Mouse (Mus musculus): ENCODE measurements at regions not wholly inside any gene's neighbourhood (a gene's known extent, or its start where the extent isn't known, plus 50 kb on each side); places are given as distances from the start of the nearest gene placed in this dataset.

GRCm38 (mm10) chr1:67359824-67360223 is 237.0 kb downstream of the Cps1 start:
- Histone ChIP-seq H3K36me3 (ENCODE audit: control insufficient read depth, insufficient read depth, low read length) (no peaks in the 10 kb centered on the region), H3K27me3 (ENCODE audit: control insufficient read depth, insufficient read depth, low read length) (no peaks in the 10 kb centered on the region), H3K4me1 (ENCODE audit: control insufficient read depth, insufficient read depth, low read length) (no peaks in the 10 kb centered on the region), H3K4me3 (replicated peaks; ENCODE audit: low read length) (no peak overlapping the region), H3K4me2 (replicated peaks; ENCODE audit: low read depth, low read length, severe bottlenecking) (no peak overlapping the region), H3K9ac (ENCODE audit: low read depth, low read length, severe bottlenecking) (no peak overlapping the region), H3K27ac (replicated peaks; ENCODE audit: low read depth, low read length) (no peak overlapping the region), H3K9me3 (ENCODE audit: control insufficient read depth, low read length) (no peaks in the 10 kb centered on the region)
- ATAC-seq (ENCODE audit: low FRiP score, low read depth) = no peak
- WGBS = 82% methylated on average over 3 of the region's 3 CpGs
- no peak for DNase-seq (ENCODE audit: low spot score)
- no peak for TF ChIP-seq POLR2A (IDR thresholded peaks at IDR 0.05; ENCODE audit: borderline replicate concordance, extremely low read depth, insufficient read depth, insufficient read length)

- no peaks in the 10 kb centered on the region for H3K36me3 ChIP-seq (ENCODE audit: control insufficient read depth, insufficient read depth, low read length)
- ATAC-seq (ENCODE audit: low FRiP score, low read depth) = no peak
- H3K9me3 ChIP-seq (ENCODE audit: control insufficient read depth, low read length) = no peaks in the 10 kb centered on the region
- no peaks in the 10 kb centered on the region for H3K27me3 ChIP-seq (ENCODE audit: control insufficient read depth, insufficient read depth, low read length)
- no peak for TF ChIP-seq POLR2A (IDR thresholded peaks at IDR 0.05; ENCODE audit: borderline replicate concordance, extremely low read depth, insufficient read depth, insufficient read length)
- no peak overlapping the region for H3K4me3 ChIP-seq (replicated peaks; ENCODE audit: low read length)
- no peak overlapping the region for H3K4me2 ChIP-seq (replicated peaks; ENCODE audit: low read depth, low read length, severe bottlenecking)
- no peak overlapping the region for H3K9ac ChIP-seq (ENCODE audit: low read depth, low read length, severe bottlenecking)
- no peak for DNase-seq (ENCODE audit: low spot score)
- H3K4me1 ChIP-seq (ENCODE audit: control insufficient read depth, insufficient read depth, low read length) = no peaks in the 10 kb centered on the region
- no peak overlapping the region for H3K27ac ChIP-seq (replicated peaks; ENCODE audit: low read depth, low read length)
- WGBS = 30% methylated on average over 2 of the region's 2 CpGs
These were observed 243.2 kb downstream of the Cps1 start for GRCm38 (mm10) chr1:67366038-67366437.

- Histone ChIP-seq H3K9me3 (ENCODE audit: control insufficient read depth, low read length) (no peaks in the 10 kb centered on the region), H3K27ac (replicated peaks; ENCODE audit: low read depth, low read length) (no peak overlapping the region), H3K9ac (ENCODE audit: low read depth, low read length, severe bottlenecking) (no peak overlapping the region), H3K27me3 (ENCODE audit: control insufficient read depth, insufficient read depth, low read length) (no peaks in the 10 kb centered on the region), H3K4me1 (ENCODE audit: control insufficient read depth, insufficient read depth, low read length) (no peaks in the 10 kb centered on the region), H3K4me3 (replicated peaks; ENCODE audit: low read length) (no peak overlapping the region), H3K4me2 (replicated peaks; ENCODE audit: low read depth, low read length, severe bottlenecking) (no peak overlapping the region), H3K36me3 (ENCODE audit: control insufficient read depth, insufficient read depth, low read length) (no peaks in the 10 kb centered on the region)
- ATAC-seq (ENCODE audit: low FRiP score, low read depth) = no peak
- WGBS = 54% methylated on average over 4 of the region's 4 CpGs
- no peak for DNase-seq (ENCODE audit: low spot score)
- TF ChIP-seq POLR2A (IDR thresholded peaks at IDR 0.05; ENCODE audit: borderline replicate concordance, extremely low read depth, insufficient read depth, insufficient read length) = no peak
These were observed 243.7 kb downstream of the Cps1 start for GRCm38 (mm10) chr1:67366485-67366884.

GRCm38 (mm10) chr1:67382366-67382765 is 259.5 kb downstream of the Cps1 start:
- TF ChIP-seq POLR2A (IDR thresholded peaks at IDR 0.05; ENCODE audit: borderline replicate concordance, extremely low read depth, insufficient read depth, insufficient read length) = no peak
- H3K4me3 ChIP-seq (replicated peaks; ENCODE audit: low read length) = no peak overlapping the region
- H3K36me3 ChIP-seq (ENCODE audit: control insufficient read depth, insufficient read depth, low read length) = no peaks in the 10 kb centered on the region
- no peaks in the 10 kb centered on the region for H3K9me3 ChIP-seq (ENCODE audit: control insufficient read depth, low read length)
- no peak overlapping the region for H3K9ac ChIP-seq (ENCODE audit: low read depth, low read length, severe bottlenecking)
- ATAC-seq (ENCODE audit: low FRiP score, low read depth) = no peak
- 65% methylated on average over 1 of the region's 1 CpGs for WGBS
- H3K27ac ChIP-seq (replicated peaks; ENCODE audit: low read depth, low read length) = no peak overlapping the region
- H3K4me2 ChIP-seq (replicated peaks; ENCODE audit: low read depth, low read length, severe bottlenecking) = no peak overlapping the region
- no peak for DNase-seq (ENCODE audit: low spot score)
- no peaks in the 10 kb centered on the region; the same call in 1 of the 2 replicates for H3K4me1 ChIP-seq (ENCODE audit: control insufficient read depth, insufficient read depth, low read length)
- H3K27me3 ChIP-seq (ENCODE audit: control insufficient read depth, insufficient read depth, low read length) = no peaks in the 10 kb centered on the region

- no peak for ATAC-seq (ENCODE audit: low FRiP score, low read depth)
- Histone ChIP-seq H3K4me1 (ENCODE audit: control insufficient read depth, insufficient read depth, low read length) (no peaks in the 10 kb centered on the region; the same call in 1 of the 2 replicates), H3K27me3 (ENCODE audit: control insufficient read depth, insufficient read depth, low read length) (no peaks in the 10 kb centered on the region), H3K9me3 (ENCODE audit: control insufficient read depth, low read length) (no peaks in the 10 kb centered on the region), H3K4me3 (replicated peaks; ENCODE audit: low read length) (no peak overlapping the region), H3K36me3 (ENCODE audit: control insufficient read depth, insufficient read depth, low read length) (no peaks in the 10 kb centered on the region), H3K4me2 (replicated peaks; ENCODE audit: low read depth, low read length, severe bottlenecking) (no peak overlapping the region), H3K9ac (ENCODE audit: low read depth, low read length, severe bottlenecking) (no peak overlapping the region), H3K27ac (replicated peaks; ENCODE audit: low read depth, low read length) (no peak overlapping the region)
- no peak for TF ChIP-seq POLR2A (IDR thresholded peaks at IDR 0.05; ENCODE audit: borderline replicate concordance, extremely low read depth, insufficient read depth, insufficient read length)
- DNase-seq (ENCODE audit: low spot score) = no peak
These were observed 262.6 kb downstream of the Cps1 start for GRCm38 (mm10) chr1:67385377-67385776.

- DNase-seq (ENCODE audit: low spot score) = no peak
- WGBS = 80% methylated on average over 3 of the region's 3 CpGs
- ATAC-seq (ENCODE audit: low FRiP score, low read depth) = no peak
- Histone ChIP-seq H3K4me1 (ENCODE audit: control insufficient read depth, insufficient read depth, low read length) (no peaks in the 10 kb centered on the region; the same call in 1 of the 2 replicates), H3K9ac (ENCODE audit: low read depth, low read length, severe bottlenecking) (no peak overlapping the region), H3K27me3 (ENCODE audit: control insufficient read depth, insufficient read depth, low read length) (no peaks in the 10 kb centered on the region), H3K27ac (replicated peaks; ENCODE audit: low read depth, low read length) (no peak overlapping the region), H3K4me3 (replicated peaks; ENCODE audit: low read length) (no peak overlapping the region), H3K9me3 (ENCODE audit: control insufficient read depth, low read length) (no peaks in the 10 kb centered on the region), H3K4me2 (replicated peaks; ENCODE audit: low read depth, low read length, severe bottlenecking) (no peak overlapping the region), H3K36me3 (ENCODE audit: control insufficient read depth, insufficient read depth, low read length) (no peaks in the 10 kb centered on the region)
- no peak for TF ChIP-seq POLR2A (IDR thresholded peaks at IDR 0.05; ENCODE audit: borderline replicate concordance, extremely low read depth, insufficient read depth, insufficient read length)
These were observed 264.1 kb downstream of the Cps1 start for GRCm38 (mm10) chr1:67386877-67387276.

Data from limb, embryonic 14.5 days (tissue).